Mouse (Mus musculus): ENCODE data around the gene Ckap2l. TPM values are rescaled to one million over a fixed set of nuclear protein-coding genes. Genes with fewer than 3 reads are reported as not detected.

The Ckap2l gene
- total RNA-seq, 2 experiments from 2014 or later = 26.3 to 54.4 TPM

Other genes starting within 250 kb of the Ckap2l start
- gene Vinac1, start 249.0 kb downstream of the Ckap2l start, total RNA-seq (2015; ENCODE audit: low replicate concordance) = 0.38 TPM in 1 of 2 replicates, not detected in the other
- gene Vinac1, start 249.0 kb downstream of the Ckap2l start, total RNA-seq (2017; ENCODE audit: low replicate concordance) = not detected in 2 replicates
- 0.63 TPM in 1 of 2 replicates, not detected in the other for gene Ttl, start 231.3 kb downstream of the Ckap2l start, total RNA-seq (2015; ENCODE audit: low replicate concordance)
- 0.84 and 2.1 TPM in 2 replicates for gene Ttl, start 231.3 kb downstream of the Ckap2l start, total RNA-seq (2017; ENCODE audit: low replicate concordance)
- 1.0 and 4.4 TPM in 2 replicates for gene Polr1b, start 196.2 kb downstream of the Ckap2l start, total RNA-seq (2015; ENCODE audit: low replicate concordance)
- gene Polr1b, start 196.2 kb downstream of the Ckap2l start, total RNA-seq (2017; ENCODE audit: low replicate concordance) = 4.9 and 5.3 TPM in 2 replicates
- 3.5 and 7.5 TPM in 2 replicates for gene Chchd5, start 167.5 kb downstream of the Ckap2l start, total RNA-seq (2015; ENCODE audit: low replicate concordance)
- gene Chchd5, start 167.5 kb downstream of the Ckap2l start, total RNA-seq (2017; ENCODE audit: low replicate concordance) = 2.8 and 6.9 TPM in 2 replicates
- 40.5 and 44.1 TPM in 2 replicates for gene Slc20a1, start 98.4 kb downstream of the Ckap2l start, total RNA-seq (2015; ENCODE audit: low replicate concordance)
- gene Slc20a1, start 98.4 kb downstream of the Ckap2l start, total RNA-seq (2017; ENCODE audit: low replicate concordance) = 240 and 313 TPM in 2 replicates
- 0.42 TPM in 1 of 2 replicates, not detected in the other for gene Il1a, start 12.8 kb upstream of the Ckap2l start, total RNA-seq (2015; ENCODE audit: low replicate concordance)
- gene Il1a, start 12.8 kb upstream of the Ckap2l start, total RNA-seq (2017; ENCODE audit: low replicate concordance) = 0.42 and 2.1 TPM in 2 replicates
- 1.9 and 4.0 TPM in 2 replicates for gene Il1b, start 73.9 kb upstream of the Ckap2l start, total RNA-seq (2015; ENCODE audit: low replicate concordance)
- gene Il1b, start 73.9 kb upstream of the Ckap2l start, total RNA-seq (2017; ENCODE audit: low replicate concordance) = 2.4 and 20.9 TPM in 2 replicates
- 0.42 TPM in 1 of 2 replicates, not detected in the other for gene F830045P16Rik, start 239.4 kb upstream of the Ckap2l start, total RNA-seq (2015; ENCODE audit: low replicate concordance)
- not detected in 2 replicates for gene F830045P16Rik, start 239.4 kb upstream of the Ckap2l start, total RNA-seq (2017; ENCODE audit: low replicate concordance)